Mouse (Mus musculus): ENCODE measurements at regions not wholly inside any gene's neighbourhood (a gene's known extent, or its start where the extent isn't known, plus 50 kb on each side); places are given as distances from the start of the nearest gene placed in this dataset.

- DNase-seq (no peak), ATAC-seq (ENCODE audit: low FRiP score, low TSS enrichment) (no peak)
- H3K27ac ChIP-seq (replicated peaks; ENCODE audit: low read depth, low read length) = no peak overlapping the region
- no peaks in the 10 kb centered on the region for H3K36me3 ChIP-seq (ENCODE audit: control insufficient read depth, insufficient read depth, low read length)
- no peaks in the 10 kb centered on the region for H3K27me3 ChIP-seq (ENCODE audit: control insufficient read depth, insufficient read depth, low read length)
- WGBS = 93% methylated on average over 2 of the region's 2 CpGs
- no peak overlapping the region for H3K4me3 ChIP-seq (replicated peaks; ENCODE audit: low read depth, low read length)
- H3K9me3 ChIP-seq (ENCODE audit: control insufficient read depth, low read length) = no peaks in the 10 kb centered on the region
- no peak overlapping the region for H3K4me2 ChIP-seq (ENCODE audit: low read length)
- H3K4me1 ChIP-seq (ENCODE audit: control insufficient read depth, insufficient read depth, low read length) = no peaks in the 10 kb centered on the region
- no peak overlapping the region for H3K9ac ChIP-seq (replicated peaks; ENCODE audit: low read length)
Measured at GRCm38 (mm10) chr15:34775714-34776113, 418.0 kb upstream of the 9430069I07Rik start.

DNA sequence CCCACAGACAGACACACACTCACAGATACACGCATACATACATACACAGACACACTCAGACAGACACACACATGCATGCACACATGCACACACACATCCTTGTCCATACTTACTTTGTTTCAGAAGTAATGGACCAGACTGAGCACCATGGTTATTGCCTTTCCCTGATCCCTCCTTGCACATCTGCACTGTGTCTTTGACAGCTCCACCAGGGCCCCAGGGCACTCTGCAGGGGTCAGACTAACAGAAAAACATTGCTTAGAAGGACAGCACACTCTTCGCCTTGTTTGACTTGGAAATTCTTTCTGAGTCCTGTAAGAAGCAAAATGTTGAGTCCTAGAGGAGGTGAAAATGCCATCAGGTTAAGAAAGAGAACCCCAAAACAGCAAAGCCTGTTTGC is 394.1 kb upstream of the 9430069I07Rik start:
- Histone ChIP-seq H3K27me3 (ENCODE audit: control insufficient read depth, insufficient read depth, low read length) (no peaks in the 10 kb centered on the region), H3K36me3 (ENCODE audit: control insufficient read depth, insufficient read depth, low read length) (no peaks in the 10 kb centered on the region), H3K27ac (replicated peaks; ENCODE audit: low read depth, low read length) (no peak overlapping the region), H3K4me3 (replicated peaks; ENCODE audit: low read depth, low read length) (no peak overlapping the region), H3K4me2 (ENCODE audit: low read length) (no peak overlapping the region), H3K9ac (replicated peaks; ENCODE audit: low read length) (no peak overlapping the region), H3K9me3 (ENCODE audit: control insufficient read depth, low read length) (no peaks in the 10 kb centered on the region), H3K4me1 (ENCODE audit: control insufficient read depth, insufficient read depth, low read length) (no peaks in the 10 kb centered on the region)
- 67% methylated on average over 2 of the region's 2 CpGs for WGBS
- DNase-seq = no peak
- no peak for ATAC-seq (ENCODE audit: low FRiP score, low TSS enrichment)

GRCm38 (mm10) chr15:34751021-34751420 is 393.3 kb upstream of the 9430069I07Rik start:
- Histone ChIP-seq H3K9ac (replicated peaks; ENCODE audit: low read length) (no peak overlapping the region), H3K4me2 (ENCODE audit: low read length) (no peak overlapping the region), H3K4me1 (ENCODE audit: control insufficient read depth, insufficient read depth, low read length) (no peaks in the 10 kb centered on the region), H3K36me3 (ENCODE audit: control insufficient read depth, insufficient read depth, low read length) (no peaks in the 10 kb centered on the region), H3K4me3 (replicated peaks; ENCODE audit: low read depth, low read length) (no peak overlapping the region), H3K9me3 (ENCODE audit: control insufficient read depth, low read length) (no peaks in the 10 kb centered on the region), H3K27ac (replicated peaks; ENCODE audit: low read depth, low read length) (no peak overlapping the region), H3K27me3 (ENCODE audit: control insufficient read depth, insufficient read depth, low read length) (no peaks in the 10 kb centered on the region)
- peak; percentile 4 for DNase-seq
- no peak for ATAC-seq (ENCODE audit: low FRiP score, low TSS enrichment)
- 70% methylated on average over 2 of the region's 2 CpGs for WGBS

GRCm38 (mm10) chr15:34747111-34747510 is 389.4 kb upstream of the 9430069I07Rik start:
- Histone ChIP-seq H3K9me3 (ENCODE audit: control insufficient read depth, low read length) (no peaks in the 10 kb centered on the region), H3K36me3 (ENCODE audit: control insufficient read depth, insufficient read depth, low read length) (no peaks in the 10 kb centered on the region), H3K9ac (replicated peaks; ENCODE audit: low read length) (no peak overlapping the region), H3K4me3 (replicated peaks; ENCODE audit: low read depth, low read length) (no peak overlapping the region), H3K4me2 (ENCODE audit: low read length) (no peak overlapping the region), H3K27ac (replicated peaks; ENCODE audit: low read depth, low read length) (no peak overlapping the region), H3K4me1 (ENCODE audit: control insufficient read depth, insufficient read depth, low read length) (no peaks in the 10 kb centered on the region), H3K27me3 (ENCODE audit: control insufficient read depth, insufficient read depth, low read length) (no peaks in the 10 kb centered on the region)
- ATAC-seq (ENCODE audit: low FRiP score, low TSS enrichment) = no peak
- WGBS = 89% methylated on average over 4 of the region's 4 CpGs
- no peak for DNase-seq

- Histone ChIP-seq H3K9ac (replicated peaks; ENCODE audit: low read length) (no peak overlapping the region), H3K27me3 (ENCODE audit: control insufficient read depth, insufficient read depth, low read length) (no peaks in the 10 kb centered on the region), H3K9me3 (ENCODE audit: control insufficient read depth, low read length) (no peaks in the 10 kb centered on the region), H3K4me2 (ENCODE audit: low read length) (no peak overlapping the region), H3K36me3 (ENCODE audit: control insufficient read depth, insufficient read depth, low read length) (no peaks in the 10 kb centered on the region), H3K4me3 (replicated peaks; ENCODE audit: low read depth, low read length) (no peak overlapping the region), H3K4me1 (ENCODE audit: control insufficient read depth, insufficient read depth, low read length) (no peaks in the 10 kb centered on the region), H3K27ac (replicated peaks; ENCODE audit: low read depth, low read length) (no peak overlapping the region)
- WGBS = 45% methylated on average over 15 of the region's 15 CpGs
- no peak for ATAC-seq (ENCODE audit: low FRiP score, low TSS enrichment)
- peak; percentile 43 for DNase-seq
Measured at GRCm38 (mm10) chr15:34743130-34743782, 385.6 kb upstream of the 9430069I07Rik start.

DNA sequence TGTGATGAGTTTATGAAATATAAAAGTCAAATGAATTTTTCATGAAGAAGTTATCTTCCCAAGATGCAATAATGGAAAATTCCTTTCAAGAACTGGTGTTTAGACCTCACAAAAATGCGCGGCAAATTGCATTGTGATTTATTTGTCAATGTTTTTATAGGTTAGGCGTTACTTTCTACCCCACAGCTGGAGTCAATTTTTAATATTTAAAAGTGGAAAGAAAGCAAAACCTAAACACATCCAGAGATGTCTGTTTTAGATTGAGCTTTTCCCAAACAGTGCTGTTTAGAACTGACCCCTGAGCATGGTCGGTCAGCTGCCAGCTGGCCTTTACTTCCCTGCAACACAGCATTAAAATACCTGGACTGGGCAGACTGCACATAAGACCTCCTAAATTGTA is 383.8 kb upstream of the 9430069I07Rik start:
- H3K36me3 ChIP-seq (ENCODE audit: control insufficient read depth, insufficient read depth, low read length) = no peaks in the 10 kb centered on the region
- H3K27ac ChIP-seq (replicated peaks; ENCODE audit: low read depth, low read length) = no peak overlapping the region
- no peak overlapping the region for H3K9ac ChIP-seq (replicated peaks; ENCODE audit: low read length)
- no peak for ATAC-seq (ENCODE audit: low FRiP score, low TSS enrichment)
- no peak for DNase-seq
- no peaks in the 10 kb centered on the region for H3K27me3 ChIP-seq (ENCODE audit: control insufficient read depth, insufficient read depth, low read length)
- no peaks in the 10 kb centered on the region for H3K9me3 ChIP-seq (ENCODE audit: control insufficient read depth, low read length)
- no peak overlapping the region for H3K4me2 ChIP-seq (ENCODE audit: low read length)
- WGBS = 85% methylated on average over 4 of the region's 4 CpGs
- no peaks in the 10 kb centered on the region for H3K4me1 ChIP-seq (ENCODE audit: control insufficient read depth, insufficient read depth, low read length)
- no peak overlapping the region for H3K4me3 ChIP-seq (replicated peaks; ENCODE audit: low read depth, low read length)

Measured in midbrain, embryonic 14.5 days (tissue).